Mouse (Mus musculus): ENCODE data around the gene Aifm3.

Aifm3 gene

GRCm38 (mm10) chr16:17489469-17490111, at the start of gene Aifm3:
TSS of gene Aifm3 (plus strand) at chr16:17489611.
- peak; percentile 33; the same call in 1 of the 2 replicates for ATAC-seq (ENCODE audit: insufficient number of reproducible peaks, low FRiP score, low TSS enrichment)

GRCm38 (mm10) chr16:17451541-17452372, 37.7 kb upstream of the Aifm3 start, which contains the start of gene Crkl:
TSS of gene Crkl (plus strand) at chr16:17451987.
- ATAC-seq (ENCODE audit: insufficient number of reproducible peaks, low FRiP score, low TSS enrichment), result peak; percentile 91

GRCm38 (mm10) chr16:17452373-17452715, 37.1 kb upstream of the Aifm3 start:
- peak; percentile 2; the same call in 1 of the 2 replicates for ATAC-seq (ENCODE audit: insufficient number of reproducible peaks, low FRiP score, low TSS enrichment)

GRCm38 (mm10) chr16:17456901-17457300, 32.5 kb upstream of the Aifm3 start:
- ATAC-seq (ENCODE audit: insufficient number of reproducible peaks, low FRiP score, low TSS enrichment), result no peak

GRCm38 (mm10) chr16:17460254-17460653, 29.2 kb upstream of the Aifm3 start:
- no peak for ATAC-seq (ENCODE audit: insufficient number of reproducible peaks, low FRiP score, low TSS enrichment)

- no peak for ATAC-seq (ENCODE audit: insufficient number of reproducible peaks, low FRiP score, low TSS enrichment)
Observed at GRCm38 (mm10) chr16:17461596-17461995, 27.8 kb upstream of the Aifm3 start.

- no peak for ATAC-seq (ENCODE audit: insufficient number of reproducible peaks, low FRiP score, low TSS enrichment)
Observed at GRCm38 (mm10) chr16:17463184-17463583, 26.2 kb upstream of the Aifm3 start.

GRCm38 (mm10) chr16:17466875-17467663, 22.3 kb upstream of the Aifm3 start:
- ATAC-seq (ENCODE audit: insufficient number of reproducible peaks, low FRiP score, low TSS enrichment), result no peak

GRCm38 (mm10) chr16:17472498-17472897, 16.9 kb upstream of the Aifm3 start:
- ATAC-seq (ENCODE audit: insufficient number of reproducible peaks, low FRiP score, low TSS enrichment), result no peak

GRCm38 (mm10) chr16:17474091-17474490, 15.3 kb upstream of the Aifm3 start:
- no peak; the same call in 1 of the 2 replicates for ATAC-seq (ENCODE audit: insufficient number of reproducible peaks, low FRiP score, low TSS enrichment)

GRCm38 (mm10) chr16:17474761-17475160, 14.7 kb upstream of the Aifm3 start:
- ATAC-seq (ENCODE audit: insufficient number of reproducible peaks, low FRiP score, low TSS enrichment), result no peak

- no peak for ATAC-seq (ENCODE audit: insufficient number of reproducible peaks, low FRiP score, low TSS enrichment)
Observed at GRCm38 (mm10) chr16:17475326-17475725, 14.1 kb upstream of the Aifm3 start.

- no peak for ATAC-seq (ENCODE audit: insufficient number of reproducible peaks, low FRiP score, low TSS enrichment)
Observed at GRCm38 (mm10) chr16:17478331-17478943, 11.0 kb upstream of the Aifm3 start.

- ATAC-seq (ENCODE audit: insufficient number of reproducible peaks, low FRiP score, low TSS enrichment), result no peak
Observed at GRCm38 (mm10) chr16:17481465-17481864, 7.9 kb upstream of the Aifm3 start.

GRCm38 (mm10) chr16:17486505-17486904, 2.9 kb upstream of the Aifm3 start:
- ATAC-seq (ENCODE audit: insufficient number of reproducible peaks, low FRiP score, low TSS enrichment), result no peak

GRCm38 (mm10) chr16:17488478-17489468, 638 bp upstream of the Aifm3 start:
- ATAC-seq (ENCODE audit: insufficient number of reproducible peaks, low FRiP score, low TSS enrichment), result no peak

GRCm38 (mm10) chr16:17491154-17491553, 1.7 kb downstream of the Aifm3 start:
- ATAC-seq (ENCODE audit: insufficient number of reproducible peaks, low FRiP score, low TSS enrichment), result no peak

- ATAC-seq (ENCODE audit: insufficient number of reproducible peaks, low FRiP score, low TSS enrichment), result peak; percentile 78
Observed at GRCm38 (mm10) chr16:17491896-17492561, 2.6 kb downstream of the Aifm3 start.

Data from cerebellum, adult (tissue).